In the genomic region with DNA sequence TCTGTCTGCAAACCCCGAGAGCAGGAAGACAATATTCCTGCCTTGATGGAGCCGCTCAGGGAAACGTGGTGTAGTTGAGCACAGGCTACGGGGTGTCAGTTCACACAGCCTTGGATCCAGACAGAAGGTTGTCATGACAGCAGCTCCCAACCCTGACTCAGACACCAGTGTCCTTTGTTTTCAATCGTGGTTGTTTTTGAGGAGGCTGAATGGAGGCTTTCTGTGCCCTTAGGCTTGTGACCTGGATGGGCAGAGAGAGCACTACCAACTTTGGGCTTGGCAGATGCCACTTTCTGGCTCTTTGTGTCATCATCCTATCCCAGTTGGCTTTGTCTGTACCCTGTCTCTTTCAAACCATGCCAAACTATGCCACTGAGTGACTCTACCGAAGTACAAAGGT, we compare ENCODE assay signal across 23 mouse cellular contexts. TPM values are rescaled to one million over a fixed set of nuclear protein-coding genes. Genes with fewer than 3 reads are reported as not detected.
DNase-seq lines count a peak whose midpoint lies in the region; TF ChIP-seq lines count a peak whose summit lies in the region.
"Had no signal": no experiment of that assay in that cellular context is flagged by ENCODE, and none has a peak within 500 bp of the region (broad histone marks: within the 10 kb centered on the region; RNA-seq: fewer than 3 reads in every experiment).

No protein-coding gene starts in this region.

- intact Hi-C loops in left cerebral cortex, adult 2 months (cut with DNase I): no loop called here
- intact Hi-C loops in left cerebral cortex, postnatal 10 days (cut with DNase I): no loop called here

- WGBS in heart, embryonic 10.5 days: 89% methylated on average over 6 of the region's 6 CpGs

- peaks cover 1% of the 10 kb centered on the region; the same call in 1 of the 2 replicates for H3K4me1 ChIP-seq in heart, embryonic 10.5 days
- H3K4me1 ChIP-seq: forebrain, embryonic 15.5 days; heart, embryonic 13.5 days; hindbrain, embryonic 13.5 days; kidney, embryonic 15.5 days; liver, embryonic 13.5 days; midbrain, embryonic 12.5 days had no signal

- no peak overlapping the region for H3K27ac ChIP-seq in heart, embryonic 10.5 days
- H3K27ac ChIP-seq in left cerebral cortex, adult 2 months: peak overlapping the region; percentile 56; the same call in 1 of the 2 replicates
- H3K27ac ChIP-seq: embryonic facial prominence, embryonic 10.5 days; forebrain, embryonic 15.5 days; heart, embryonic 13.5 days; hindbrain, embryonic 13.5 days; kidney, embryonic 15.5 days; liver, embryonic 13.5 days; midbrain, embryonic 12.5 days had no signal

- TF ChIP-seq CTCF in left cerebral cortex, adult 2 months (IDR thresholded peaks at IDR 0.05): no peak

- no peaks in the 10 kb centered on the region for H3K36me3 ChIP-seq in heart, embryonic 10.5 days
- H3K36me3 ChIP-seq: embryonic facial prominence, embryonic 10.5 days; forebrain, embryonic 15.5 days; heart, embryonic 13.5 days; hindbrain, embryonic 13.5 days; kidney, embryonic 15.5 days; liver, embryonic 13.5 days; midbrain, embryonic 12.5 days had no signal

- H3K27me3 ChIP-seq in heart, embryonic 10.5 days (ENCODE audit: insufficient read depth, poor library complexity, severe bottlenecking): no peaks in the 10 kb centered on the region; the same call in 1 of the 2 replicates
- H3K27me3 ChIP-seq: forebrain, embryonic 15.5 days; heart, embryonic 13.5 days; hindbrain, embryonic 13.5 days; kidney, embryonic 15.5 days; liver, embryonic 13.5 days; midbrain, embryonic 12.5 days had no signal

- H3K9me3 ChIP-seq in heart, embryonic 10.5 days: no peaks in the 10 kb centered on the region
- H3K9me3 ChIP-seq: embryonic facial prominence, embryonic 10.5 days; forebrain, embryonic 15.5 days; heart, embryonic 13.5 days; hindbrain, embryonic 13.5 days; kidney, embryonic 15.5 days; liver, embryonic 13.5 days; midbrain, embryonic 12.5 days had no signal

- H3K4me3 ChIP-seq in heart, embryonic 10.5 days: no peak overlapping the region
- H3K4me3 ChIP-seq in left cerebral cortex, adult 2 months: no peak overlapping the region
- H3K4me3 ChIP-seq: embryonic facial prominence, embryonic 10.5 days; forebrain, embryonic 15.5 days; heart, embryonic 13.5 days; hindbrain, embryonic 13.5 days; kidney, embryonic 15.5 days; liver, embryonic 13.5 days; midbrain, embryonic 12.5 days had no signal

- peak; percentile 17 for DNase-seq in cerebellum, adult 11-12 months
- DNase-seq in cerebellum, postnatal 4 days (ENCODE audit: low spot score in 2 of 2): no peak
- DNase-seq in heart, embryonic 10.5 days (ENCODE audit: low spot score): peak; percentile 61
- no peak for DNase-seq in heart, postnatal 4 days
- DNase-seq in left cerebral cortex, adult 2 months (ENCODE audit: extremely low spot score in 1 of 2, low spot score in 2 of 2): no peak
- no peak for DNase-seq in left cerebral cortex, postnatal 10 days (ENCODE audit: extremely low spot score in 1 of 2, low spot score in 2 of 2)
- DNase-seq in testis, postnatal 10 days (ENCODE audit: low spot score): peak; percentile 27
- no peak for DNase-seq in testis, postnatal 14 days (ENCODE audit: low spot score)
- DNase-seq: adrenal gland, postnatal 14 days; gastrocnemius, postnatal 14 days; heart, adult 18-20 months; heart, postnatal 14 days; kidney, adult 11 months; kidney, postnatal 36 days; liver, embryonic 13.5 days; lung, adult 2 months; thymus, postnatal 14 days had no signal

RNA-seq across cellular contexts. Expression of gene Zfp706, which starts 57.8 kb away (rescaled TPM):
- 456 and 495 TPM in 2 replicates for polyA plus RNA-seq in heart, embryonic 10.5 days (2016; fragmentation: Nextera tagmentation; extraction: Ambion mirVana)
- total RNA-seq in heart, postnatal 4 days (2021): 100 to 1,000 TPM; 234 to 247 TPM
- total RNA-seq in left cerebral cortex, adult 2 months (2021): 100 to 1,000 TPM; 214 to 217 TPM
- total RNA-seq in left cerebral cortex, postnatal 10 days (2021): 100 to 1,000 TPM; 246 TPM

Comparison
In these comparisons a context has a peak if more than half of its experiments do, and no peak if none do; other contexts are left out.
1. DNase-seq: peak in cerebellum, adult 11-12 months (single experiment), heart, embryonic 10.5 days (single experiment) and testis, postnatal 10 days (single experiment); none in cerebellum, postnatal 4 days (0 of 2), heart, postnatal 4 days (single experiment), left cerebral cortex, adult 2 months (0 of 2), left cerebral cortex, postnatal 10 days (0 of 2) and testis, postnatal 14 days (single experiment).